Mouse (Mus musculus) heart, embryonic 10.5 days (tissue): ENCODE data around the gene Elmod1. TPM values are rescaled to one million over a fixed set of nuclear protein-coding genes. Genes with fewer than 3 reads are reported as not detected.

Experiments
- DNase-seq: peaks from one replicate; pipeline ENCODE4 v3.0.0-alpha.2; 2017; ENCODE audit warnings: low spot score
- H3K27ac ChIP-seq: fragments of 300-500 bp; sonication (generic); 2 replicates; pipeline ENCODE4 v1.5.1; 2016; ENCODE audit warnings: mild to moderate bottlenecking
- H3K27me3 ChIP-seq: fragments of 300-500 bp; sonication (generic); 2 replicates; pipeline ENCODE4 v1.6.1; 2016; ENCODE audit warnings: mild to moderate bottlenecking; ENCODE audit not compliant: poor library complexity, insufficient read depth, severe bottlenecking
- H3K36me3 ChIP-seq: fragments of 300-500 bp; sonication (generic); 2 replicates; pipeline ENCODE4 v1.6.1; 2016; ENCODE audit warnings: mild to moderate bottlenecking, moderate library complexity
- H3K4me1 ChIP-seq: fragments of 300-500 bp; sonication (generic); 2 replicates; pipeline ENCODE4 v1.6.1; 2016; ENCODE audit warnings: mild to moderate bottlenecking
- H3K4me3 ChIP-seq: fragments of 300-500 bp; sonication (generic); 2 replicates; pipeline ENCODE4 v1.5.1; 2016; ENCODE audit warnings: mild to moderate bottlenecking, moderate library complexity
- H3K9me3 ChIP-seq: fragments of 300-500 bp; sonication (generic); 2 replicates; pipeline ENCODE4 v1.6.1; 2016; ENCODE audit warnings: mild to moderate bottlenecking, moderate library complexity
- WGBS: fragments of 180-500 bp; shearing (Covaris S2); methylation state at CpG from one replicate; pipeline ENCODE4 v1.1.7; 2016; 5-methylcytosine and 5-hydroxymethylcytosine counted together
- polyA plus RNA-seq: library from polyadenylated mRNA; unstranded; fragments of >200 nt; fragmentation: Nextera tagmentation; extraction: Ambion mirVana; gene quantifications from 2 replicates; pipeline ENCODE4 v1.2.1, GENCODE M21; 2016

Elmod1 gene
- polyA plus RNA-seq, 1 experiment from 2014 or later: not detected

GRCm38 (mm10) chr9:53899836-53900235 lies 75.3 kb downstream of the Elmod1 start:
- Histone ChIP-seq H3K4me3 (no peak overlapping the region), H3K9me3 (no peaks in the 10 kb centered on the region), H3K27me3 (no peaks in the 10 kb centered on the region), H3K4me1 (no peaks in the 10 kb centered on the region), H3K36me3 (no peaks in the 10 kb centered on the region), H3K27ac (no peak overlapping the region)
- no peak for DNase-seq
- WGBS: 86% methylated on average over 6 of the region's 6 CpGs

GRCm38 (mm10) chr9:53895827-53896226 lies 79.3 kb downstream of the Elmod1 start:
- WGBS: 77% methylated on average over 7 of the region's 7 CpGs

DNA sequence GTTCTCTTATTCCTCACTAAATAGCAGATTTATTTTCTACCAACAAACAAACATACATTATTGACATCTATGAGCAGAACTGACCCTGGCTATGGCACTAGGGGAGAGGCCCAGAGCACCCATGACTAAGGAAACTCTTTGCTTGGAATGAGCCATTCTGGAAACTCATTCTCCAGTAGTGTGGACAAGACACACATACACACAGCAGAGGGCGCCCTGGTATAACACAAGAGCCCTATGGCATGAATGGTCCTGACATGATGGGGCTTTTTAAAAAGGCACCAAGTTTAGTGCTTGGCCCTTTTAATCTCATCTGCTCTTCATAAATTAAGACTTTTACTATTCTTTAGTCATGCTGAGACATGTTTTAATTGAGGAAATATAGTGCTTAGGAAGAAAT lies 85.0 kb downstream of the Elmod1 start:
- no peak for DNase-seq
- Histone ChIP-seq H3K4me1 (no peaks in the 10 kb centered on the region), H3K36me3 (no peaks in the 10 kb centered on the region), H3K9me3 (no peaks in the 10 kb centered on the region), H3K27me3 (no peaks in the 10 kb centered on the region), H3K4me3 (no peak overlapping the region), H3K27ac (no peak overlapping the region)
- WGBS: 0% methylated on average over 1 of the region's 1 CpGs

More at GRCm38 (mm10) chr9:53895827-53896226, 79.3 kb downstream of the Elmod1 start:
- no peaks in the 10 kb centered on the region for H3K36me3 ChIP-seq
- H3K27ac ChIP-seq: no peak overlapping the region
- no peak overlapping the region for H3K4me3 ChIP-seq
- H3K9me3 ChIP-seq: no peaks in the 10 kb centered on the region
- no peak for DNase-seq
- H3K27me3 ChIP-seq: no peaks in the 10 kb centered on the region
- H3K4me1 ChIP-seq: no peaks in the 10 kb centered on the region

GRCm38 (mm10) chr9:53883588-53884280 lies 91.4 kb downstream of the Elmod1 start:
- WGBS: 89% methylated on average over 23 of the region's 23 CpGs
- Histone ChIP-seq H3K27ac (no peak overlapping the region), H3K4me1 (no peaks in the 10 kb centered on the region), H3K9me3 (no peaks in the 10 kb centered on the region), H3K27me3 (no peaks in the 10 kb centered on the region), H3K4me3 (no peak overlapping the region), H3K36me3 (no peaks in the 10 kb centered on the region)
- peak; percentile 9 for DNase-seq

DNA sequence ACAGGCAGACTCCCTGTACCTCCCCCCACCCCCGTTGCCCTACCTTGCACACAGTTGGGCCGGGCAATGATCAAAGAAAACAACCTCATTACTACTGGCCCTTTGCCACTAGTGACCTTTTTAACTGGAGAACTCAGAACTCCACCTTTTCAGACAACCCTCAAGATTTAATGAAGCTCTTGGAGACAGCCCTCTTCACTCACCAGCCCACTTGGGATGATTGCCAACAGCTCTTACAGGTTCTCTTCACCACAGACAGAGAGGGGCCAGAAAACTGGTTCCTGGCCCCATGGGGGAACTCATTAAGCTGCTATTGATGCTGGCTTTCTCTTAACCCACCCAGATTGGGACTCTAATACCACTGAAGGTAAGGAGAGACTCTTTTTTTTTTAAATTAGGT lies 97.7 kb downstream of the Elmod1 start:
- no peaks in the 10 kb centered on the region for H3K27me3 ChIP-seq
- no peaks in the 10 kb centered on the region for H3K36me3 ChIP-seq
- no peaks in the 10 kb centered on the region for H3K9me3 ChIP-seq
- no peak for DNase-seq
- WGBS: 50% methylated on average over 2 of the region's 2 CpGs
- no peak overlapping the region for H3K4me3 ChIP-seq
- no peak overlapping the region for H3K27ac ChIP-seq
- no peaks in the 10 kb centered on the region for H3K4me1 ChIP-seq

DNA sequence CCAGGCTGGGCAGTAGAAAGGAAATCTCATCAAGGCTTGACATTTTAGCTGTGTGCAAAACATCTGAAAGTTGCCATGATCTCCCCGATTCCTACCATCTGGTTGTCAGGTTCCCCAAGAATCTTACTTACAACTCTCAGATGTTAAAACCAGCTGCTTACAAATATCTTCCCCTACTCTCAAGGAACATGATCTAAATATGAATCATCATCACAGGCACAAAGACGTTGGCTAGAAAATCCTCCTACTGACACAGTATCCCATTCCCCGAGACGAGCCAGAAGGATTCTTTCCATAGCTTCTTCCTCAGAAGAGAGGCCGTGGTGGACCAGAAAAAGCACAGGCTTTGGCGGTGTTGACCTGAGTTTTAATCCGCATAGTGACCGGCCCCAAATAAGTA lies 101.9 kb downstream of the Elmod1 start:
- no peaks in the 10 kb centered on the region for H3K36me3 ChIP-seq
- H3K27me3 ChIP-seq: no peaks in the 10 kb centered on the region
- no peaks in the 10 kb centered on the region for H3K9me3 ChIP-seq
- no peaks in the 10 kb centered on the region for H3K4me1 ChIP-seq
- H3K27ac ChIP-seq: no peak overlapping the region
- H3K4me3 ChIP-seq: no peak overlapping the region
- WGBS: 89% methylated on average over 8 of the region's 8 CpGs
- DNase-seq: no peak

Other genes starting within 250 kb of the Elmod1 start
- 0.89 and 2.9 TPM in 2 replicates for gene Slc35f2, start 203.8 kb downstream of the Elmod1 start, polyA plus RNA-seq
- 1.5 and 1.7 TPM in 2 replicates for gene Sln, start 125.1 kb downstream of the Elmod1 start, polyA plus RNA-seq
- 0.03 and 0.05 TPM in 2 replicates for gene Tnfaip8l3, start 93.1 kb upstream of the Elmod1 start, polyA plus RNA-seq